Mouse (Mus musculus) kidney, adult 2 months (tissue): ENCODE measurements around the gene Dgki.

Experiments used
- CTCF ChIP-seq: fragments of 200-500 bp; conservative IDR thresholded peaks from 2 replicates; pipeline ENCODE4 v1.5.1; 2011; ENCODE audit warnings: low read depth, mild to moderate bottlenecking, control low read depth, low read length, moderate library complexity, mixed read lengths; ENCODE audit not compliant: insufficient read depth, insufficient read length
- POLR2A ChIP-seq: fragments of 200-500 bp; IDR thresholded peaks from one replicate; pipeline ENCODE4 v1.6.1; 2011; ENCODE audit warnings: low read depth, low read length, control low read depth

DNA sequence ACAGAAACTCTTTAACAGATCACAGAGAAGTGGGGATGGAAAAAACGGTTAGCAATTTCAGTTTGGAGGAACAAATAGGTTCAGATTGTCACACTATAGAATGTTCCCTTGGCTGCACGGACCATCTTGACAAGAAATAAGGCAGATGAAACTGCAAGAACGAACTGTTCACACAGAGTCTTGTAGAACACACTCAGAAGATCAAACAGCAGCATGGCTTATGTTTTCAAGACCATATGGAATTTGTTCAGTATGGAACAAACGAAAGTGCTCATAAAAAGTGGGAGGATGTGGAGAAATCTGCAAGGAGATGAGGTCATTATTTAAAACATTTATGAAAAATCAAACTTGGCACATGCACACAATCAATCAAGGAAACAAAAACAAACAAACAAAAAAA, 431.8 kb downstream of the Dgki start:
- TF ChIP-seq POLR2A: no peak
- TF ChIP-seq CTCF: no peak
